Mouse (Mus musculus): ENCODE results near the gene 9230112D13Rik. TPM values are rescaled to one million over a fixed set of nuclear protein-coding genes. Genes with fewer than 3 reads are reported as not detected.

Gene 9230112D13Rik
- not detected for polyA plus RNA-seq (2014; fragmentation: Illumina TruSeq; extraction: RNeasy Lipid Tissue Mini Kit (QIAGEN cat#74804); ENCODE audit: low read depth, low replicate concordance)

GRCm38 (mm10) chr14:34522701-34523100 is at the start of gene 9230112D13Rik:
Gene 9230112D13Rik, minus strand, starts transcription at chr14:34522801.

GRCm38 (mm10) chr14:34503325-34503647 is 19.3 kb downstream of the 9230112D13Rik start, which contains the start of gene Bmpr1a:
Gene Bmpr1a, minus strand, starts transcription at chr14:34503341.

Other genes with a start within 250 kb of the 9230112D13Rik start
- 23.3 TPM for gene Shld2, start 212.3 kb downstream of the 9230112D13Rik start, polyA plus RNA-seq (2014; fragmentation: Illumina TruSeq; extraction: RNeasy Lipid Tissue Mini Kit (QIAGEN cat#74804); ENCODE audit: low read depth, low replicate concordance)
- 229 TPM for gene Glud1, start 212.1 kb downstream of the 9230112D13Rik start, polyA plus RNA-seq (2014; fragmentation: Illumina TruSeq; extraction: RNeasy Lipid Tissue Mini Kit (QIAGEN cat#74804); ENCODE audit: low read depth, low replicate concordance)
- not detected for gene Fam25c, start 167.4 kb downstream of the 9230112D13Rik start, polyA plus RNA-seq (2014; fragmentation: Illumina TruSeq; extraction: RNeasy Lipid Tissue Mini Kit (QIAGEN cat#74804); ENCODE audit: low read depth, low replicate concordance)
- gene Sncg, start 148.0 kb downstream of the 9230112D13Rik start, polyA plus RNA-seq (2014; fragmentation: Illumina TruSeq; extraction: RNeasy Lipid Tissue Mini Kit (QIAGEN cat#74804); ENCODE audit: low read depth, low replicate concordance) = 1.3 TPM
- gene Mmrn2, start 147.3 kb downstream of the 9230112D13Rik start, polyA plus RNA-seq (2014; fragmentation: Illumina TruSeq; extraction: RNeasy Lipid Tissue Mini Kit (QIAGEN cat#74804); ENCODE audit: low read depth, low replicate concordance) = 18.5 TPM
- gene Bmpr1a, start 19.5 kb downstream of the 9230112D13Rik start, polyA plus RNA-seq (2014; fragmentation: Illumina TruSeq; extraction: RNeasy Lipid Tissue Mini Kit (QIAGEN cat#74804); ENCODE audit: low read depth, low replicate concordance) = 203 TPM
- gene Ldb3, start 65.9 kb upstream of the 9230112D13Rik start, polyA plus RNA-seq (2014; fragmentation: Illumina TruSeq; extraction: RNeasy Lipid Tissue Mini Kit (QIAGEN cat#74804); ENCODE audit: low read depth, low replicate concordance) = 3.6 TPM
- not detected for gene Opn4, start 77.3 kb upstream of the 9230112D13Rik start, polyA plus RNA-seq (2014; fragmentation: Illumina TruSeq; extraction: RNeasy Lipid Tissue Mini Kit (QIAGEN cat#74804); ENCODE audit: low read depth, low replicate concordance)
- 204 TPM for gene Wapl, start 151.1 kb upstream of the 9230112D13Rik start, polyA plus RNA-seq (2014; fragmentation: Illumina TruSeq; extraction: RNeasy Lipid Tissue Mini Kit (QIAGEN cat#74804); ENCODE audit: low read depth, low replicate concordance)